Mouse (Mus musculus): ENCODE measurements at regions not wholly inside any gene's neighbourhood (a gene's known extent, or its start where the extent isn't known, plus 50 kb on each side); places are given as distances from the start of the nearest gene placed in this dataset.

GRCm38 (mm10) chr4:90996388-90997092, 404.0 kb downstream of the Elavl2 start:
- 74% methylated on average over 2 of the region's 2 CpGs for WGBS
- Histone ChIP-seq H3K4me1 (replicated peaks) (no peaks in the 10 kb centered on the region), H3K4me2 (no peak overlapping the region), H3K9me3 (no peaks in the 10 kb centered on the region), H3K9ac (no peak overlapping the region), H3K4me3 (no peak overlapping the region), H3K27me3 (no peaks in the 10 kb centered on the region), H3K36me3 (no peaks in the 10 kb centered on the region), H3K27ac (replicated peaks) (no peak overlapping the region)
- ATAC-seq (ENCODE audit: low FRiP score, low read depth) = no peak

DNA sequence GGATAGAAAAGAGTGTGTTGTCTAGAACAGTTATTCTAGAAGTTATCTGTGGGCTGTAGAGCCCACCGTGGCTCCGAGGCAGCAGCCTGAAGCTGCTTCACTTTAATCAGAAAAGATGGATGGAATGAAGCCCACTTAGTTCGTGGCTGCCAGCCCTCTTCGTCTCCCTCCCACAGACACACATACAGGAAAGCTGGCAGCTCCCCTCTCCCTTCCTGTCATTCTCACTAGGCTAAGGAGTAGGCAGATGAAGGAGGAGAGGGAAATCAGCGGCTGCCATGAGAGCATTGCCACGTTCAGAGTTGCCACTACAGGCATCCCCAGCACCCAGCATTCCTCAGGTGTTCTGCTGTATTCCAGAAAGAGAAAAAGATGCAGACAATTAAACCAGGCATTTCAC, 435.9 kb downstream of the Elavl2 start:
- no peaks in the 10 kb centered on the region for H3K9me3 ChIP-seq
- no peaks in the 10 kb centered on the region for H3K27me3 ChIP-seq
- H3K9ac ChIP-seq = no peak overlapping the region
- H3K4me2 ChIP-seq = no peak overlapping the region
- H3K4me1 ChIP-seq (replicated peaks) = no peaks in the 10 kb centered on the region
- H3K36me3 ChIP-seq = no peaks in the 10 kb centered on the region
- H3K27ac ChIP-seq (replicated peaks) = no peak overlapping the region
- WGBS = 73% methylated on average over 6 of the region's 6 CpGs
- H3K4me3 ChIP-seq = no peak overlapping the region
- ATAC-seq (ENCODE audit: low FRiP score, low read depth) = no peak

GRCm38 (mm10) chr4:90943687-90944385, 456.7 kb downstream of the Elavl2 start:
- H3K27me3 ChIP-seq = no peaks in the 10 kb centered on the region
- no peak for ATAC-seq (ENCODE audit: low FRiP score, low read depth)
- H3K4me1 ChIP-seq (replicated peaks) = no peaks in the 10 kb centered on the region
- H3K9me3 ChIP-seq = no peaks in the 10 kb centered on the region
- no peak overlapping the region for H3K4me3 ChIP-seq
- no peak overlapping the region for H3K4me2 ChIP-seq
- WGBS = 60% methylated on average over 4 of the region's 4 CpGs
- no peak overlapping the region for H3K9ac ChIP-seq
- H3K27ac ChIP-seq (replicated peaks) = no peak overlapping the region
- H3K36me3 ChIP-seq = no peaks in the 10 kb centered on the region

- peak; percentile 74 for ATAC-seq (ENCODE audit: low FRiP score, low read depth)
- no peak overlapping the region for H3K4me2 ChIP-seq
- H3K27ac ChIP-seq (replicated peaks) = no peak overlapping the region
- H3K9me3 ChIP-seq = no peaks in the 10 kb centered on the region
- H3K4me1 ChIP-seq (replicated peaks) = no peaks in the 10 kb centered on the region
- no peaks in the 10 kb centered on the region for H3K27me3 ChIP-seq
- H3K4me3 ChIP-seq = no peak overlapping the region
- no peak overlapping the region for H3K9ac ChIP-seq
- WGBS = 78% methylated on average over 6 of the region's 6 CpGs
- H3K36me3 ChIP-seq = no peaks in the 10 kb centered on the region
Measured at GRCm38 (mm10) chr4:90917312-90918107, 483.1 kb downstream of the Elavl2 start.

DNA sequence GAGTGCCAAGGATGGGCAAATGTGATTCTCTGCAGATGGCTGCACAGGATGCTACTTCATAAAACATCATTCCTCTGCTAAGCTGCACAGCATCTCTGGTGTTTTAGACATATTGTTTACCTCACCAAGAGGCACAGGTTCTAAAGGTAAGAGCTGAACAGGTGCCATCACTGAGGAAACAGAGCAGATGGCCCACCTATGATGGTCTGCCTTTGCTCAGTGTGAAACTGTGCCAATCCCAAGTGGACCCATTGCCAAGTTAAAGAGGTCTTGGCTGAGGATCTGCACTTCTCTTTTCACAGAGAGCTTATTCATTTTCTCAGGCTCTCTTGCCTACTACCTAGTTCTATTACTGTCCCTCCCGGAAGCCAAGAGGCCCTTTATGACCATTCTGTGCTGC, 494.3 kb downstream of the Elavl2 start:
- no peak for ATAC-seq (ENCODE audit: low FRiP score, low read depth)
- Histone ChIP-seq H3K4me3 (no peak overlapping the region), H3K27me3 (no peaks in the 10 kb centered on the region), H3K27ac (replicated peaks) (no peak overlapping the region), H3K4me2 (no peak overlapping the region), H3K9me3 (no peaks in the 10 kb centered on the region), H3K9ac (no peak overlapping the region), H3K4me1 (replicated peaks) (no peaks in the 10 kb centered on the region), H3K36me3 (no peaks in the 10 kb centered on the region)
- whole genome bisulfite sequencing = 89% methylated on average over 1 of the region's 1 CpGs

GRCm38 (mm10) chr4:90868209-90868608, 532.4 kb downstream of the Elavl2 start:
- Histone ChIP-seq H3K9ac (no peak overlapping the region), H3K27me3 (no peaks in the 10 kb centered on the region), H3K9me3 (no peaks in the 10 kb centered on the region), H3K36me3 (no peaks in the 10 kb centered on the region), H3K27ac (replicated peaks) (no peak overlapping the region), H3K4me2 (no peak overlapping the region), H3K4me3 (no peak overlapping the region), H3K4me1 (replicated peaks) (no peaks in the 10 kb centered on the region)
- 51% methylated on average over 7 of the region's 7 CpGs for WGBS
- no peak for ATAC-seq (ENCODE audit: low FRiP score, low read depth)

GRCm38 (mm10) chr4:90860854-90861253, 539.7 kb downstream of the Elavl2 start:
- Histone ChIP-seq H3K4me2 (no peak overlapping the region), H3K27me3 (no peaks in the 10 kb centered on the region), H3K9ac (no peak overlapping the region), H3K27ac (replicated peaks) (no peak overlapping the region), H3K4me1 (replicated peaks) (no peaks in the 10 kb centered on the region), H3K4me3 (no peak overlapping the region), H3K9me3 (no peaks in the 10 kb centered on the region), H3K36me3 (no peaks in the 10 kb centered on the region)
- no peak for ATAC-seq (ENCODE audit: low FRiP score, low read depth)
- 37% methylated on average over 2 of the region's 2 CpGs for WGBS

DNA sequence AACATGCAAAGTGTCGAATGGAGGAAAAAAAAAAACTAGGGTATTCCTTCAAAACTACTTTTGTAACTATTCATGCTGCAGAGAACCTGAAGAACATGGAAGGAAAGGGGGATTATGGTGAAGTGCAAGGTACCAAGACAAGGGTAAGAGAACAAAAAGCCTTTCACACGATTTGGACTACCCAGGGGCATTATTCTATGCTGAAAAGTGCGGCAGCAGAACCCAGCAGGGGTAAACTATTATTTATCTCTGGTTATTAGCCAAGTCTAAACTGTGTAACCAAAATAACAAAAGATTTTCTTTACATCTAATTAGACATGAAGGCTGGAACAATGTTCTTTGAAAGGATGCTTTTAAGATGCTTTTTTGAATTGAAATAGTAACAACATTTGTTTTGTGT, 560.8 kb downstream of the Elavl2 start:
- Histone ChIP-seq H3K4me1 (replicated peaks) (no peaks in the 10 kb centered on the region), H3K36me3 (no peaks in the 10 kb centered on the region), H3K4me2 (no peak overlapping the region), H3K27ac (replicated peaks) (no peak overlapping the region), H3K27me3 (no peaks in the 10 kb centered on the region), H3K4me3 (no peak overlapping the region), H3K9me3 (no peaks in the 10 kb centered on the region), H3K9ac (no peak overlapping the region)
- 29% methylated on average over 3 of the region's 3 CpGs for WGBS
- no peak for ATAC-seq (ENCODE audit: low FRiP score, low read depth)

DNA sequence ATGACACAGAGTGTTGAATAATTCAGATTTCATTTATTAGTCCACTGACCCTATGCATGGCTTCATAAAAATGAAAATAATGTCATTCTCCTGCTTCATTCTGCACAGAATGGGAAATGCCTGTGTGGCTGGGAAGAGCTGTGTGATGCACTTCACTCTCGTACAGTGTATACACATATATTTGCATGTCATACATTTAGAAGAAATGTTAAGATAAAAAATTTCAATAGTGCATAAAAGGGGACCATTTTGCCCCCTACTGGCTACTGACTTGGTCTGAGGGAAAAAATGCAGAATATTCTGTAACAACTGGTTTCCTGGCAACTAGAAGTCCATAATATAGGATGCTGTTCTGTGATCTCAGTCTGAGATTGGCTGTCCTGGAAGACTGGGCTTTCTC, 580.5 kb downstream of the Zfp352 start:
- H3K27ac ChIP-seq (replicated peaks) = no peak overlapping the region
- no peaks in the 10 kb centered on the region for H3K27me3 ChIP-seq
- H3K9ac ChIP-seq = no peak overlapping the region
- no peak overlapping the region for H3K4me2 ChIP-seq
- no peaks in the 10 kb centered on the region for H3K36me3 ChIP-seq
- no peaks in the 10 kb centered on the region for H3K4me1 ChIP-seq (replicated peaks)
- H3K4me3 ChIP-seq = no peak overlapping the region
- H3K9me3 ChIP-seq = no peaks in the 10 kb centered on the region
- ATAC-seq (ENCODE audit: low FRiP score, low read depth) = no peak
- WGBS = 41% methylated on average over 1 of the region's 1 CpGs

GRCm38 (mm10) chr4:90798637-90799036, 580.0 kb downstream of the Zfp352 start:
- Histone ChIP-seq H3K4me3 (no peak overlapping the region), H3K9ac (no peak overlapping the region), H3K4me2 (no peak overlapping the region), H3K9me3 (no peaks in the 10 kb centered on the region), H3K4me1 (replicated peaks) (no peaks in the 10 kb centered on the region), H3K36me3 (no peaks in the 10 kb centered on the region), H3K27ac (replicated peaks) (no peak overlapping the region), H3K27me3 (no peaks in the 10 kb centered on the region)
- ATAC-seq (ENCODE audit: low FRiP score, low read depth) = no peak
- WGBS = 69% methylated on average over 3 of the region's 3 CpGs

GRCm38 (mm10) chr4:90797472-90797871, 578.9 kb downstream of the Zfp352 start:
- WGBS = 42% methylated on average over 8 of the region's 8 CpGs
- H3K4me2 ChIP-seq = no peak overlapping the region
- ATAC-seq (ENCODE audit: low FRiP score, low read depth) = peak; percentile 45; the same call in 1 of the 2 replicates
- H3K36me3 ChIP-seq = no peaks in the 10 kb centered on the region
- no peaks in the 10 kb centered on the region for H3K4me1 ChIP-seq (replicated peaks)
- no peak overlapping the region for H3K9ac ChIP-seq
- no peak overlapping the region for H3K4me3 ChIP-seq
- H3K27me3 ChIP-seq = no peaks in the 10 kb centered on the region
- H3K27ac ChIP-seq (replicated peaks) = no peak overlapping the region
- no peaks in the 10 kb centered on the region for H3K9me3 ChIP-seq
